Mouse (Mus musculus): ENCODE results near the gene Fsd1.

Fsd1 gene

GRCm38 (mm10) chr17:56008356-56009087 lies 22.2 kb downstream of the Fsd1 start:
- in situ Hi-C loops (cut with MboI) = no loop called here

- in situ Hi-C loops (cut with MboI) = no loop called here
These were observed 23.0 kb downstream of the Fsd1 start for GRCm38 (mm10) chr17:56009088-56009961.

DNA sequence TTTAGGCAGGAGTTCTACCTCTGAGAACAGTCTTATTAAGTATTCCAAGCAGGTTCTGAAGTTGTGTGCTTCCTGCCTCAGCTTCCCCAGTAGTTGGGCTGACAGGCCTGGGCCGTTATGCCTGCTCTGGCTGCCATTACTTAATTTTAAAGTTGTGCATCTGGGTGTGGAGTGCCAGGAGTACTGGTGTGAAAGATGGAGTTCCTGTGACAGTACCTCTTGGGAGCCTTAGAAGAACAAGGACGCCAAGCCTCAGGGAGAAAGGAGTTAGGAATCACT lies 23.6 kb downstream of the Fsd1 start:
- in situ Hi-C loops (cut with MboI) = no loop called here

GRCm38 (mm10) chr17:56010255-56010654 lies 23.9 kb downstream of the Fsd1 start:
- in situ Hi-C loops (cut with MboI) = no loop called here

DNA sequence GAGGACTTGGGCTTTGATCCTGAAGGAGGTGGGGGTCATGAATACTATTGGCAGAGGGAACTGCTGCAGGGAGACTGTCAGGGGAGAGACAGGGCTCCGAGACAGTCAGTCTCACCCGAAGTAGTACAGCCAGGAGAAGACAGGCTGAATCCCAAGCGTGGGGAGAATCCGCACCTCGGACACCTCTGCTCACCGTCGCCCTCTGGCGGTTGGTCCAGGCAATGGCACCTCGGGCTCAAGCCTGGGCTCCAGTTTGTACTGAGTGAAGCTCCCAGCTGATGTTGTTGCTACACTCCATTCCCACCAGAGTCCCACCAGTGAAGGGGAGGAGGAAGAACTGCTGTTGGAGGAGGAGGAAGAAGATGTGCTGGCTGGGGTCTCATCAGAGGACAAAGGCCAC lies 24.4 kb downstream of the Fsd1 start:
- in situ Hi-C loops (cut with MboI) = no loop called here

DNA sequence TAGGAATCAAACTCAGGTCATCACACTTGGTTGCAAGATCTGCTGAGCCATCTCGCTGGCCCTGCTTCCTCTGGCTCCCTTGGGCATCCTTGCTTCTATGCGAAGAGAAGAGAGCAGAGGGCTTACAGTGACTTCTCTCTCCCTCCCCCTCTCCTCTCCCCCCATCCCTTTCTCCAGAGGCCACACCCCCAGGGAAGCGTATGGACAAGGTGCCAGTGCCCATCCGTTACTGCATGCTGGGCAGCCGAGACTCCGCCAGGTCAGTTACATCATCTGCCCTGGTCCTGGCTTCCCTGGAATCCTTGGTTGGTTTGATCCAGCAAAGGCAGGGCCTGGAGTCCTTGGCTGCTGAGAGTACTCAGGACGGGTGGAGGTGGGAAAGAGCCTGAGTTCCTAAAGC lies 25.1 kb downstream of the Fsd1 start:
- in situ Hi-C loops (cut with MboI) = no loop called here

DNA sequence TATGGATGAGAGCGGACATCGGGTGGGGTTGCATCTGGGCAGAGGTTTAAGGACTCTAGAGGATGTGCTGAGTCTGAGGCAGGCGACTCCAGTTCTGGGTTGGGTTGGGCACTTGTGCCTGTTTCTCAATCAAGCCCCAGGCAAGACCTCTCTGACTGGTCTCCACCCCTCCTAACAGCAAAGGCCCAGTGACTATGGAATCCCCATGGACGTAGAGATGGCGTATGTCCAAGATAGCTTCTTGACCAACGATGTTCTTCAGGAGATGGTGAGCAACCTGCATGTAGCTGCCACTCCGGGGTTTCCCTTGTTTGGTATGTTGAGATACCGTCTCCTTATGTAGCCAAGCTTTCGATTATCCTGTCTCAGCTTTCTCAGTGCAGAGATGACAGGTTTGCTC lies 29.0 kb downstream of the Fsd1 start:
- in situ Hi-C loops (cut with MboI) = no loop called here

DNA sequence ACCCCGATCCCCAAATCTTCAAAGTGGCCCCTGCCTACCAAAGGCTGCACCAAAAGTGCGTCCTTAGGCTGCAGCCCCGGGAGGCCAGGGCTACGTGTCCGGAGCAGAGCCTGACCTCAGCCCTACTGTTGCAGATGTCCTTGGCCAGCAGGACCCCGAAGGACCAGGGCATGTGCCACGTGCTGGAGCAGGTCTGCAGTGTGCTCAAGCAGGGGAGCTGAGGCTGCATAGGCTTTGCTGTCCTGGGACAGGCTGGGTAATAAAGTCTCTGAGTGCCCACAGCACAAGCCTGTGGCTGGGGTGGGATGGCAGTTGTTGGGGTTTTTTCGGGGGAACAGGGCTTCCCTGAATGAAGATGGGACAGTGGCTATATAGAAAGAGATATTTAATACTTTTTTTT lies 30.1 kb downstream of the Fsd1 start:
- in situ Hi-C loops (cut with MboI) = no loop called here

DNA sequence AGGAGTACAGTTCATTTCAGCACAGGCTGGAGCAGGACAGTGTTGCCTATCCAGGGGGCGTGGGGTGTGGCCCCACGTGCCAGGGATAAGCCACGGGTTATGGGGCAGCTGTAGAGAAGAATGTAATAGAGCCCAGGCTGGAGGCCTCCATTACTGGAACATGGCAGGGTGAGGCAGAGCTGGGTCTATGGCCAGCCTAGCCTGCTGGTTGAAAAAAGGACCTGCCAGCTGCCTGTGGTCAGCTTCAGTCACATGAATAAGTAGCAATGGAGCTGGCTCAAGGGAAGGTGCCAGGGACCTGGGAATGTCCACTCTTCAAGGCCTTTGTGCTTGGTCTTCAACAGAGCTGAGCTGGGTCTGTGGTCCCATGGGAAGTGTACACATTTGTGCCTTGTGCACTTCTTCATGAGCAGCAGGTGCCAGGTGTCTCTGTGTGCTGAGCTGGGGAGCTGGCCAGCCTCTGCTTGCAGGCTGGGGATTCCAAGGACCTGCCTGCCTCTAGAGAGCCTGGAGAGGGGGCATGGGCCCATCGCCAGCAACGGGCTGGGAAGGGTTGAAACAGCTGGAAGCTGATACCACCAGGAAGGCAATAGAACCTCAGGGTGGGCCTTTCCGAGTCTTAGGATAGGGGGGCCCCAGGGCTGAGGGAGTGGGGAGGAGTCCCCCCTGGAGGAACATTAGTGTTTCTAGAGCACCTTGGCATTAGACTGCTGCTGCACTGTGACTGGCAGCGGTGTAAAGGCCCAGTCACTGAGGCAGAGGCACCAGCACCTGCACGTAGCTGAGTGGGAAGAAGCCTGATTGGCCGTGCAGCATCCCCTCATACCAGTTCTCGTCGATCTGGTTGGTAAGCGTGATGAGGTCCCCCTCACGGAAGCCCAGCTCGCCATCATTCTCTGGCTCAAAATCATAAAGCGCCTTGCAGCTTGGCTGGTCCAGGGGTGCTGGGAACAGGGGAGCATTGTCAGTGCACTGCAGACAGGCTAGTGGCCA lies 30.8 kb downstream of the Fsd1 start:
- in situ Hi-C loops (cut with MboI) = no loop called here

- in situ Hi-C loops (cut with MboI) = no loop called here
These were observed 31.5 kb downstream of the Fsd1 start for GRCm38 (mm10) chr17:56017848-56018247.

- in situ Hi-C loops (cut with MboI) = no loop called here
These were observed 32.2 kb downstream of the Fsd1 start for GRCm38 (mm10) chr17:56018347-56019131.

DNA sequence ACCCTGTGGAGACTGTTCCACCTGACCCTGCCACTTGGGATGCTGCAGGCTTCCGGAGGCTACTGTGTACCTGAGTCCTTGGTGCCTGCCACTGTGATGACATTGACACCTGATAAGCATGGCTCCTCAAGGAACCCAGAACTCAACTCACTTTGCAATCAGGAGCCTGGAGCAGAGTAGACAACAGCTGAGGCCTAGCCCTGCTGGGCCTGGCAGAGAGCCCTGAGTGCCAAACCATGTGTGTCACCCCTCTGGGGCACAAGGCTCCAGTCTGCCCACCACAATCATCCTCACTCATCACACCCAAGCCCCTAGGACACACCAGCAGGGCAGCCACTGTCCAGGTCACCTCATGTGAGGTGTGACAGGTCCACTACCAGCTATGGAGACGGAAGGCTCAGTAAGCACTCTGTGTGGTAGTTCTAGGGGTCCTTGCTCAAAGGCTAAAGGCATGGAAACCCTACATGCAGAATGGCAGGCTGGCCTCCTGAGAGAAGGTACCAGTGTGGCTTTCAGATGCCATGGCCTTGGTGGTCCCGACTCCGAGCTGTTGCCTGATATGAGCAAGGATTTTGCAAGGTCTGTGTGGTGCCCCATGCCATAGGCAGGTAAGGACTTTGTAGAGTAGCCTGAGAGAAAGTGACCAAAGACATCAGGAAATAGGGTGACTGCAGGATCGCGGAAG lies 34.2 kb downstream of the Fsd1 start:
- in situ Hi-C loops (cut with MboI) = no loop called here

GRCm38 (mm10) chr17:56021161-56021910 lies 35.0 kb downstream of the Fsd1 start:
- in situ Hi-C loops (cut with MboI) = no loop called here

DNA sequence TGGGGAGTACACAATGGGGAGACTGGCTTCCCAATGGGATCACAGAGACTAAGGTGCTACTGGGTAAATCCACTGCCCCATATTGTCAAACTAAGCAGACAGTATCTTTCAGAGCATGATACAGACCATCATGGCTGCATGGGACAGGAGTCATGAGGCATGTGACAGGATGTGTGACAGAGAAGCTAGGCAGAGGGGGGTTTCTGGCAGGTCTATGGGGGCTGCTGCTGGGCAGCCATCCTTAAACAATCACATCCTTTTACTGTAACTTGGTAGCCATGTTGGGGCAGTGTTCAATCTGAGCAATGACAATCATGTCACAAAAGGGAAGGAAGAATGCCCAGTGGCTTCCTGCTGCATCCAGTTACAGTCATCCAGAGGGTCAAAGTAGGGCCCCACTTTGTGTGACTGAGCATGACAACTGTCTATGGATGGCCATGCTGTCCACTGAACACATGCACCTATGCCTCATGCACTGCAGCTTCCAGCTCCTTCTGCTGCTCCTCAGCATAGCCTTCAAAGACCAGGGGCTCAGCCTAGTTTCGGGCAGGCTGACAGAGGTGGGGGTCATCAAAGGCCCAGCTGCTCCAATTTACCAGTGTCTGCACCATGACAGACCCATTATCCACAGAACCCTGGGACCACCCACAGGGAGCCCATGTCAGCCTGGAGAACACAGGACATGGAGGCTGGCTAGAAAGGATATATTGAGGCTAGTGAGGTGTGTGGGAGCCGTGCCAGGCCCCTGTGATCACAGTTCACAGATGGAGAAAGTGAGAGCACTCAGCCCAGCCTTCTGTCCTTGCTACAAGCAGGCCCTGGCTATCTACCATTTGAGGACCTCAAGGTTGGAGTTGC lies 36.1 kb downstream of the Fsd1 start:
- in situ Hi-C loops (cut with MboI) = no loop called here

DNA sequence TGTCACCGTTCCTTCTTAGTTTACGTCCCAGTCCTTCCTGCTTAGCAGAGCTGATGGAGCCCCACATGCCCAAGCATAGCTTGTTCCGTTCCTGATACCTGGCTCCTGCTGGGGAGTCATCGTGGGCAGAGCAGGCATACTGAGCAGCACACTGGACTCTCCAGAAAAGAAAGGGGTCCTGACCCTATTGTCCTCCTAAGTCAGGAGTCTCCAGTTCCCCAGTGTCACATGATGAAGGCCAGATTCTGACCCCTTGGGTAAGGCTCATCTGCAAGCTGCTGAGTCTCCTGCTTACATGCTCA lies 36.6 kb downstream of the Fsd1 start:
- in situ Hi-C loops (cut with MboI) = no loop called here

DNA sequence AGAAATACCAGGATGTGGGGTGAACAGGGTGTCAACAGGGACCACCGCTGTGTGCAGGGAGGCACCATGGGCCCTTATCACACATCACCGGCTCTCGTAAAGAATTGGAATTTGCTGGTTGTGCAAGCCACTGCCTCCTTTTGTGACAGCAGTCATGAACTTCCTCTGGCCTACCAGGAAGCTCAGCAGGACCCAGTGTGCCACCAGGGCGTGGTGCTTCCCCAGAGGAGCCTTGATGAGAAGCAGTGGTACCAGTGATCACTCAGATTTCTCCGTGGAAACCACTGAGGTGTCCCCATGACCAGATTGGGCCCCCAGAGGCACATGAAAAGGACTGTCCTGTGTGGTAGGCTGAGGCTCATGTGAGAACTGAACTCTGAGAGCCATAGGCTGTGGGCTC lies 37.1 kb downstream of the Fsd1 start:
- in situ Hi-C loops (cut with MboI) = no loop called here

DNA sequence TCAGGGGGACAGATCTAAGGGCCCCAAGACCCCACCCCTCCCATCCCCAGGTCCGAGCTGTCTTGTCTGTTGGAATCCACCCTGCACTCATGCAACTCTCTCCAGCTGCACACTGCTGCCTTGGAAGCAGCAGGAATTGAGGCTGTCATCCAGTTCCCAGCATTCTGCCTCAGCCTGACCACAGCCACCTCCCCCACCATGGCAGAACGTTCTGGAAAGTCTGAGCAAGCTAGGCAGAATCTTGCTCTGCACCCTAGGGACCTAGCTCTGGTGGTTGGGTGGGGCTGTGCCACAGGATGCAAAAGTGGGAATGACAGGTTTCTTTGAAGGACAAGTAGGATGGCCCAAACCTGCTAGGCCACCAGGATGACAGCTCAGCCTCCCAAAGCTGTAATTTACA lies 38.2 kb downstream of the Fsd1 start:
- in situ Hi-C loops (cut with MboI) = no loop called here

DNA sequence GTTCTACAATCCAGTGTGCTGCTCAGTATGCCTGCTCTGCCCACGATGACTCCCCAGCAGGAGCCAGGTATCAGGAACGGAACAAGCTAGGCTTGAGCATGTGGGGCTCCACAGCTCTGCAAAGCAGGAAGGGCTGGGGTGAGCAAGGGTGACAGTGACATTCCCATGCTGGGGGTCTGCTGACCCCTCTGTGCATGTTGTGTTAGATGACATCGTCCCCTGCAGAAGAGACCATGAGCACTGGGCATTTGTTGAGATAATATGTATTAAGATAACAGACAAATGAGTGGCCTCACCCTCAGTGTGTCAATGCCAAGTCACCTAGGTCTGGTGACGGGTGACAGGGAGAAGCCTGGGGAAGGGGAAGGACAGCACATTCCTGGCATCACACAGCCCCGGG lies 38.6 kb downstream of the Fsd1 start:
- in situ Hi-C loops (cut with MboI) = no loop called here

DNA sequence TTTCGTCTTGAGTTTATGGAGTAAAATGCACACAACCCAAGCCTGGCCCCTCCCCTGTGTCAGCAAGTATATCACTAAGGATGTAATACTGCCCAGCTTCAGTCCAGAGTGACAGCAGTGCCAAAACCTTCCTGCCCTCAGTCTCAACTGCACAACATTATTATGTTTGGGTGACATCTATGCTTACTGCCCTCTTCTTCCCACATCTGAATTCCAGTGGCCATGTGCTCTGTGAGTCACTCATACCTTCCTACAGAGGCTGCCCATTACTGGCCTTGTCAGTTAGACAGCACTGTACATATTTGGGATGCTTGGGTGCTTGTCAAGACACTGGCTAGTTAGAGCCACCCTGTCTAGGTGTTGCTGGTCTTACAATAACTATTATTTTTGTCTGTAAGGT lies 40.0 kb downstream of the Fsd1 start:
- in situ Hi-C loops (cut with MboI) = no loop called here
